Mouse (Mus musculus): ENCODE measurements around the gene Gm48551.

GRCm38 (mm10) chr10:81399798-81400308 is 15.6 kb downstream of the Gm48551 start:
- no peak for TF ChIP-seq CTCF (IDR thresholded peaks at IDR 0.05; ENCODE audit: low read depth)
- TF ChIP-seq EP300 (optimal IDR thresholded peaks at IDR 0.05) = no peak
